Mouse (Mus musculus) E14TG2a.4 (cell line): ENCODE results near the gene Eln.
A peak's percentile ranks its signal among the peaks of the same experiment; 100 is the strongest.

Experiments
- H3K27me3 ChIP-seq: 2 replicates; pipeline ENCODE4 v1.6.1; 2014; ENCODE audit warnings: low read length, control low read depth; ENCODE audit not compliant: insufficient read depth
- H3K36me3 ChIP-seq: 2 replicates; pipeline ENCODE4 v1.6.1; 2014; ENCODE audit warnings: low read length, control low read depth; ENCODE audit not compliant: insufficient read depth
- H3K4me1 ChIP-seq: replicated peaks from 2 replicates; pipeline ENCODE4 v1.6.1; 2014; ENCODE audit warnings: low read depth, low read length, control low read depth
- H3K4me3 ChIP-seq: replicated peaks from 2 replicates; pipeline ENCODE4 v1.5.1; 2014; ENCODE audit warnings: mild to moderate bottlenecking, low read length
- H3K9me3 ChIP-seq: 2 replicates; pipeline ENCODE4 v1.6.1; 2014; ENCODE audit warnings: low read length, control low read depth
- CTCF ChIP-seq: conservative IDR thresholded peaks from 2 replicates; pipeline ENCODE4 v1.5.1; 2014; ENCODE audit warnings: low read length
- NANOG ChIP-seq: IDR thresholded peaks from 2 replicates; pipeline ENCODE4 v1.6.1; 2014; ENCODE audit warnings: borderline replicate concordance, low read length, mixed read lengths
- POU5F1 ChIP-seq: IDR thresholded peaks from 2 replicates; pipeline ENCODE4 v1.6.1; 2014; ENCODE audit warnings: low read length, borderline replicate concordance

Gene Eln

GRCm38 (mm10) chr5:134687187-134687586 lies 59.9 kb downstream of the Eln start:
- no peaks in the 10 kb centered on the region for H3K9me3 ChIP-seq
- TF ChIP-seq CTCF (no peak), POU5F1 (no peak), NANOG (no peak)
- H3K27me3 ChIP-seq = peaks cover 19% of the 10 kb centered on the region
- H3K36me3 ChIP-seq = peaks cover 35% of the 10 kb centered on the region
- H3K4me3 ChIP-seq = peak overlapping the region; percentile 91
- H3K4me1 ChIP-seq = peaks cover 17% of the 10 kb centered on the region

GRCm38 (mm10) chr5:134686541-134686940 lies 60.6 kb downstream of the Eln start:
- no peak for TF ChIP-seq NANOG
- TF ChIP-seq POU5F1 = no peak
- no peak for TF ChIP-seq CTCF
- H3K36me3 ChIP-seq = peaks cover 35% of the 10 kb centered on the region
- peaks cover 17% of the 10 kb centered on the region for H3K4me1 ChIP-seq
- peaks cover 19% of the 10 kb centered on the region for H3K27me3 ChIP-seq
- no peak overlapping the region for H3K4me3 ChIP-seq
- H3K9me3 ChIP-seq = no peaks in the 10 kb centered on the region

- Histone ChIP-seq H3K4me1 (peaks cover 27% of the 10 kb centered on the region), H3K4me3 (no peak overlapping the region), H3K36me3 (peaks cover 35% of the 10 kb centered on the region), H3K27me3 (peaks cover 15% of the 10 kb centered on the region), H3K9me3 (no peaks in the 10 kb centered on the region)
- TF ChIP-seq CTCF = no peak
- TF ChIP-seq NANOG = no peak
- no peak for TF ChIP-seq POU5F1
Measured at GRCm38 (mm10) chr5:134684398-134684797, 62.7 kb downstream of the Eln start.

DNA sequence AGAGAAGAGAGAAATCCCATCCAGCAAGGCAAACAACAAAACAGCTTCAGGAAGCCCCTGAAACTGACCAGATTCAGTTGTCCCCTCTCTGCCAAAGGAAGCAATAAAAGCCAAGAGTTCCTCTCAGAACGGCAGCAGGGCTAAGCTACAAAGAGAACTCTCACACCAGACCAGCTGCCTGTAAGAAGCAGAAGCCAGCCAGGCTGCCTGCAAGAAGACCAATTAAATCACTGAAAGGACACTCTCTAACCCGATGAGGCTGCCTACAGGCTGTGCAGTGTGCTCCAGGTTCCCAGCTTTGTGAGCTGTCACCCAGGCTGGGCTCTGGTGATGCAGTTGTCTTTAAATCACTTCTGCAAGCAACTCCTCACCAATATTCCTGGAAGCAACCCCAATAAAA lies 63.3 kb downstream of the Eln start:
- H3K4me1 ChIP-seq = peaks cover 30% of the 10 kb centered on the region
- H3K36me3 ChIP-seq = peaks cover 36% of the 10 kb centered on the region
- no peaks in the 10 kb centered on the region for H3K9me3 ChIP-seq
- H3K27me3 ChIP-seq = peaks cover 15% of the 10 kb centered on the region
- no peak for TF ChIP-seq NANOG
- no peak for TF ChIP-seq CTCF
- no peak for TF ChIP-seq POU5F1
- no peak overlapping the region for H3K4me3 ChIP-seq

- Histone ChIP-seq H3K4me3 (no peak overlapping the region), H3K9me3 (no peaks in the 10 kb centered on the region), H3K27me3 (no peaks in the 10 kb centered on the region), H3K4me1 (peaks cover 46% of the 10 kb centered on the region), H3K36me3 (peaks cover 41% of the 10 kb centered on the region)
- TF ChIP-seq POU5F1 = no peak
- no peak for TF ChIP-seq NANOG
- no peak for TF ChIP-seq CTCF
Measured at GRCm38 (mm10) chr5:134680238-134680637, 66.9 kb downstream of the Eln start.

DNA sequence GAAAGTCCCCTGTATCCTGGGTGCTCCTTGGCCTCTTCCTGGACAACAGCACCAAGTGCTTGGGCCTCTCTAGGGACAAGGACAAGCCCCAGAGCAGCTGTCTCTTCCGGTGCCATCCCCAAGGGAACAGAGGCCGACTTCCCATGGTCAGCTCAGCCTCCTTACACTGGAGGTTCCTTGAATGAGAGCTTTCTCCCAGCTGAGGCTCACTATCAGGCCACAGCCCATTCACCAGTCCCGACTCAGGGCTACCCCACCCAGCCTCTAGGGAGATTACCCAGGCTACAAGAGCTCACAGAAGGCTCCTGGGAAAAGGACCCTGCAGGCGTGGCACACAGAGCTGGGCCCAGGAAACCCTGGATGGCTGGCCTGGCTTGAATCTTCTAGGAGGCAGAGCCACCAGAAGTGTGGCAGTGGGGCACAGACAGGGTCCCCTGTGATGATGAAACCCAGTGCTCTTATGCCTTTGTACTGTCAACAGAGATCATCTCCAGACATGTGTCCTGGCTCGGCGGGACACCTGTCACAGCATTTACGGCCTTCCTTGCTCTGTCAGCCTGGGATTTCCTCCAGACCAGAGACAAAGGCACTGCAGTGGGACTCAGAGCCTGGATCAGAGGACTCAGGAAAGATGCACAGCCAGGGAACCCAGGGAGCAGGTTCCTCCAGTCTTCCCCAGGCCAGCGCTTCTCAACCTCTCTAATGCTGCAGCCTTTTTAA lies 68.1 kb downstream of the Eln start:
- Histone ChIP-seq H3K36me3 (peaks cover 36% of the 10 kb centered on the region), H3K9me3 (no peaks in the 10 kb centered on the region), H3K4me1 (peaks cover 53% of the 10 kb centered on the region), H3K4me3 (no peak overlapping the region), H3K27me3 (no peaks in the 10 kb centered on the region)
- TF ChIP-seq NANOG = no peak
- no peak for TF ChIP-seq CTCF
- no peak for TF ChIP-seq POU5F1

GRCm38 (mm10) chr5:134678031-134678430 lies 69.1 kb downstream of the Eln start:
- no peak for TF ChIP-seq NANOG
- TF ChIP-seq CTCF = no peak
- no peak for TF ChIP-seq POU5F1
- Histone ChIP-seq H3K4me1 (peaks cover 55% of the 10 kb centered on the region), H3K4me3 (no peak overlapping the region), H3K36me3 (peaks cover 31% of the 10 kb centered on the region), H3K9me3 (no peaks in the 10 kb centered on the region), H3K27me3 (no peaks in the 10 kb centered on the region)

DNA sequence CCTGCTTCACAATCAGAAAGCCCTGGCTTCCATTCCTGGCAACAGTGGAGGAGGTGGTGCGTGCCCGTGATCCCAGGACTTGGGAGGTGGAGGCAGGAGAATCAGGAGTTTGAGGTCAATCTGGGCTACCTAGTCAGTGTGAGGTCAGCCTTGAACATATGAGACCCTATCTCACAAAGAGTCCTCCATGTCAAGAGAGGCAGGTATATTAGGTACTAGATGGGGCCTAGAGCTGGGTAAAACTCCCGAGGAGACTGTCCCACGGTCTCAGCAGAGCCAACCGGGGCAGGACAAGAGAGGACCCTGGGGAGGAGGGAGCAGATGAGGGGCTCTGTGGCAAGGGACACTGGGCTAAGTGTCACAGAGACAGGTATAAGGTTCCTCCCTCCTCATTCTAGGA lies 69.6 kb downstream of the Eln start:
- TF ChIP-seq POU5F1 = no peak
- no peaks in the 10 kb centered on the region for H3K27me3 ChIP-seq
- peaks cover 33% of the 10 kb centered on the region for H3K36me3 ChIP-seq
- no peak overlapping the region for H3K4me3 ChIP-seq
- H3K9me3 ChIP-seq = no peaks in the 10 kb centered on the region
- H3K4me1 ChIP-seq = peaks cover 60% of the 10 kb centered on the region

GRCm38 (mm10) chr5:134675956-134676759 lies 71.0 kb downstream of the Eln start:
- peak overlapping the region; percentile 54 for H3K4me3 ChIP-seq
- TF ChIP-seq CTCF = no peak
- no peak for TF ChIP-seq POU5F1
- TF ChIP-seq NANOG = no peak
- no peaks in the 10 kb centered on the region for H3K27me3 ChIP-seq
- no peaks in the 10 kb centered on the region for H3K9me3 ChIP-seq
- H3K4me1 ChIP-seq = peaks cover 60% of the 10 kb centered on the region
- H3K36me3 ChIP-seq = peaks cover 46% of the 10 kb centered on the region
